Mouse (Mus musculus) liver, embryonic 16.5 days (tissue): ENCODE data around the gene Atg9a. TPM values are rescaled to one million over a fixed set of nuclear protein-coding genes. Genes with fewer than 3 reads are reported as not detected.
A peak's percentile ranks its signal among the peaks of the same experiment; 100 is the strongest.

ENCODE experiments used
- ATAC-seq: fragments of 200-750 bp; cut with Nextera tagmentation; 2 replicates; pipeline ENCODE4 v1.8.0; 2017; ENCODE audit warnings: low read depth, mild to moderate bottlenecking, moderate number of reproducible peaks, moderate library complexity
- H3K27ac ChIP-seq: fragments of 300-500 bp; sonication (generic); 2 replicates; pipeline ENCODE4 v1.5.1; 2014; ENCODE audit warnings: mild to moderate bottlenecking, low read length
- H3K27me3 ChIP-seq: fragments of 300-500 bp; sonication (generic); 2 replicates; pipeline ENCODE4 v1.6.1; 2014; ENCODE audit warnings: low read depth, low read length, mixed read lengths; ENCODE audit not compliant: control insufficient read depth, insufficient read depth
- H3K36me3 ChIP-seq: fragments of 300-500 bp; sonication (generic); 2 replicates; pipeline ENCODE4 v1.6.1; 2014; ENCODE audit warnings: mild to moderate bottlenecking; ENCODE audit not compliant: control insufficient read depth, insufficient read depth
- H3K4me1 ChIP-seq: fragments of 300-500 bp; sonication (generic); 2 replicates; pipeline ENCODE4 v1.6.1; 2014; ENCODE audit warnings: low read depth, low read length, mixed read lengths; ENCODE audit not compliant: control insufficient read depth
- H3K4me2 ChIP-seq: fragments of 300-500 bp; sonication (generic); 2 replicates; pipeline ENCODE4 v1.6.1; 2014; ENCODE audit warnings: low read depth, low read length, mixed read lengths
- H3K4me3 ChIP-seq: fragments of 300-500 bp; sonication (generic); 2 replicates; pipeline ENCODE4 v1.5.1; 2014; ENCODE audit warnings: low read depth, mild to moderate bottlenecking, low read length
- H3K9ac ChIP-seq: fragments of 300-500 bp; sonication (generic); 2 replicates; pipeline ENCODE4 v1.6.1; 2014; ENCODE audit warnings: low read depth, low read length
- H3K9me3 ChIP-seq: fragments of 300-500 bp; sonication (generic); replicated peaks from 2 replicates; pipeline ENCODE4 v1.6.1; 2016; ENCODE audit warnings: low read length; ENCODE audit not compliant: control insufficient read depth
- WGBS: fragments of 180-500 bp; shearing (Covaris S2); extraction: QIAGEN DNeasy Blood & Tissue Kit; methylation state at CpG from one replicate; pipeline ENCODE4 v1.1.7; 2014; ENCODE audit not compliant: insufficient replicate concordance; 5-methylcytosine and 5-hydroxymethylcytosine counted together
- polyA plus RNA-seq: library from polyadenylated mRNA; unstranded; fragments of >200 nt; fragmentation: Nextera tagmentation; extraction: Ambion mirVana; gene quantifications from 2 replicates; pipeline ENCODE4 v1.2.1, GENCODE M21; 2015

Gene Atg9a
- polyA plus RNA-seq, 1 experiment from 2014 or later, result 28.5 TPM

DNA sequence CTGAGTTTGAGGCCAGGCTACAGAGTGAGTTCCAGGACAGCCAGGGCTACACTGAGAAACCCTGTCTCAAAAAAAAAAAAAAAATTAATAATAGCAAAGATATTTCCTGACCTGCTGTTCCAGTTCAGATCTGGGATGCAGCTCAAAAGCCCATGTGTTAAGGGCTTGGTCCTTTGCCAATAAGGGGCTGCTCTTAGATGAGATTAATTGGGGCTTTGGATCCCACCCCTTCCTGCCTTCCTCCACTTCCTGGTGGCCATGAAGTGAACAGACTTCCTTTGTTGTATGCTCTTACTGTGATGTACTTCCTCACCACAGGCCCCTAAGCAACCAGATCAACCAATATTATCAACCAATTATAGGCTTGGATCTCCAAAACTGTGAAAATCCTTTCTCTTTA lies 4.9 kb downstream of the Atg9a start:
- Histone ChIP-seq H3K9me3 (no peaks in the 10 kb centered on the region), H3K4me2 (no peak overlapping the region), H3K9ac (no peak overlapping the region), H3K27me3 (no peaks in the 10 kb centered on the region), H3K36me3 (peaks cover 57% of the 10 kb centered on the region), H3K27ac (no peak overlapping the region), H3K4me1 (peaks cover 28% of the 10 kb centered on the region), H3K4me3 (no peak overlapping the region)
- no peak for ATAC-seq

DNA sequence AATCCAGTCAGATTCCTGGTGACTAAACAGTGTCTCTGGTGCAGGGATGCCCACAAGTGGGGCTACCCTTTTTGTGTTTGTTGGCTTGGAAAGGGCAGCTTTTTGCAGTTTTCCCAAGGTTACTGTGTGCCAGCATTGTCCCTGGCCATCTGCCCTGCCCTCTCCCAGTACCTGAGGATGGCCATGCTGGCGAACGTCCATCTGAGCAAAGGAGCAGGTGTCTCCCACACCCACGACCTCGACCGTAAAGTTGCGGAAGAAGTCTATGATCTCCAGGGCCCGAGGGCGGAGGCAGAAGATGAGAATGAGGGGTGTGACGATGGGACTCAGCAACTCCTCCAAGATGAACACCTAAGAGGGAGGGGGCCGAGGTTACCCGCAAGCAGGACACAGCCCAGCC lies 6.5 kb downstream of the Atg9a start:
- H3K4me2 ChIP-seq, result no peak overlapping the region
- no peak overlapping the region for H3K9ac ChIP-seq
- H3K9me3 ChIP-seq, result no peaks in the 10 kb centered on the region
- H3K4me3 ChIP-seq, result no peak overlapping the region
- no peak overlapping the region for H3K27ac ChIP-seq
- 88% methylated on average over 11 of the region's 11 CpGs for WGBS
- H3K4me1 ChIP-seq, result peaks cover 28% of the 10 kb centered on the region
- no peak for ATAC-seq
- H3K36me3 ChIP-seq, result peaks cover 68% of the 10 kb centered on the region
- H3K27me3 ChIP-seq, result no peaks in the 10 kb centered on the region

DNA sequence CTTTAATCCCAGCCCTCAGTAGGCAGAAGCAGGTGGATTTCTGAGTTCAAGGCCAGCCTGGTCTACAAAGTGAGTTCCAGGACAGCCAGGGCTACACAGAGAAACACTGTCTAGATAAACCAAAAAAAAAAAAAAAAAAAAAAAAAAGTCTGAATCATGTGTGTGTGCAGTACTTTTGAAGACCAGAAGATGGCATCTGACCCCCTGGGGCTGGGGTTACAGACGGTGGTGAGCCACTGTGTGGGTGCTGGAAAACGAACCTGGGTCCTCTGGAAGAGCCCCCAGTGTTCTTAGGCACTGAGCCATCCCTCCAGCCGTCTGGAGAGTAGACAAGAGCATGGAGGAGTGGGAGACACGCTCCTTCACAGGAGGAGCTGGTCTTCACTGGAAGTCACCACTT lies 9.8 kb downstream of the Atg9a start:
- 76% methylated on average over 4 of the region's 4 CpGs for WGBS

GRCm38 (mm10) chr1:75181377-75181870 lies 10.6 kb downstream of the Atg9a start:
- H3K4me2 ChIP-seq, result no peak overlapping the region
- peaks cover 68% of the 10 kb centered on the region for H3K36me3 ChIP-seq

More for the DNA sequence above, 9.8 kb downstream of the Atg9a start:
- no peak for ATAC-seq
- peaks cover 23% of the 10 kb centered on the region for H3K4me1 ChIP-seq
- no peak overlapping the region for H3K4me3 ChIP-seq
- H3K27ac ChIP-seq, result no peak overlapping the region
- peaks cover 69% of the 10 kb centered on the region for H3K36me3 ChIP-seq
- no peaks in the 10 kb centered on the region for H3K27me3 ChIP-seq
- H3K9ac ChIP-seq, result no peak overlapping the region
- no peaks in the 10 kb centered on the region for H3K9me3 ChIP-seq
- H3K4me2 ChIP-seq, result no peak overlapping the region

GRCm38 (mm10) chr1:75180741-75181140 lies 11.3 kb downstream of the Atg9a start:
- Histone ChIP-seq H3K4me3 (peak overlapping the region; percentile 74), H3K27ac (peak overlapping the region; percentile 98), H3K4me1 (peaks cover 23% of the 10 kb centered on the region), H3K9ac (peak overlapping the region; percentile 48), H3K27me3 (no peaks in the 10 kb centered on the region), H3K9me3 (no peaks in the 10 kb centered on the region), H3K36me3 (peaks cover 68% of the 10 kb centered on the region), H3K4me2 (peak overlapping the region; percentile 89)
- no peak for ATAC-seq
- 35% methylated on average over 7 of the region's 7 CpGs for WGBS

More at GRCm38 (mm10) chr1:75181377-75181870, 10.6 kb downstream of the Atg9a start:
- no peak for ATAC-seq
- no peak overlapping the region for H3K4me3 ChIP-seq
- peaks cover 23% of the 10 kb centered on the region for H3K4me1 ChIP-seq
- no peak overlapping the region for H3K9ac ChIP-seq
- WGBS, result 83% methylated on average over 4 of the region's 4 CpGs
- H3K9me3 ChIP-seq, result no peaks in the 10 kb centered on the region
- no peak overlapping the region; the same call in 1 of the 2 replicates for H3K27ac ChIP-seq
- H3K27me3 ChIP-seq, result no peaks in the 10 kb centered on the region

DNA sequence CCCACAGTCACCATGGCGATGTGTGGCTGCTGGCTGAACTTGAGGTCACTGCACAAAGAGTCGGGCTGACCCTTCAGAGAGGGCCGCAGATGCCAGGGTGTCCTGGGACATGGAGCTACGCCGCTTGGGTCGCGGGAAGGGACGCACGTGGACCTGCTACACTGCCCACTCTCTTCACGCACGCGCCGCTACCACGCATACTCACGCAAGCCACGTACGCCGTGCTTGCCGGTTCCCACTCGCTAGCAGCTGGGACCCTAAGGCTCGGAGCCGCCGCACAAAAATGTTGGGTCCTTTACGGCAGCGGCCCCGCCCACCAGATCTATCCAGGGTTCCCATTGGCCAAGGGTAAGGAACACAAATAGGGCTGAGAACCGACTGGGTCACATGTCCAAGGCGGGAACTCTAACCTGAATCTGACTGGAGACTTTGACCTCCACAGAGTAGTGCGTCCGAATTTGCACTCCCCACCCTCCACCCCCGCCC lies 11.8 kb downstream of the Atg9a start, which contains the start of gene Abcb6:
TSS of gene Abcb6 (minus strand) at position 288 of the 486 bp plus-strand sequence.
- ATAC-seq, result peak; percentile 91
- Histone ChIP-seq H3K4me1 (peaks cover 23% of the 10 kb centered on the region), H3K9me3 (no peaks in the 10 kb centered on the region), H3K4me2 (peak within 1 kb of the TSS; percentile 89), H3K4me3 (peak within 1 kb of the TSS; percentile 74), H3K27ac (peak within 1 kb of the TSS; percentile 98), H3K36me3 (peaks cover 68% of the 10 kb centered on the region), H3K9ac (peak within 1 kb of the TSS; percentile 85), H3K27me3 (no peaks in the 10 kb centered on the region)
- WGBS, result under 1% methylated on average over 31 of the region's 31 CpGs

DNA sequence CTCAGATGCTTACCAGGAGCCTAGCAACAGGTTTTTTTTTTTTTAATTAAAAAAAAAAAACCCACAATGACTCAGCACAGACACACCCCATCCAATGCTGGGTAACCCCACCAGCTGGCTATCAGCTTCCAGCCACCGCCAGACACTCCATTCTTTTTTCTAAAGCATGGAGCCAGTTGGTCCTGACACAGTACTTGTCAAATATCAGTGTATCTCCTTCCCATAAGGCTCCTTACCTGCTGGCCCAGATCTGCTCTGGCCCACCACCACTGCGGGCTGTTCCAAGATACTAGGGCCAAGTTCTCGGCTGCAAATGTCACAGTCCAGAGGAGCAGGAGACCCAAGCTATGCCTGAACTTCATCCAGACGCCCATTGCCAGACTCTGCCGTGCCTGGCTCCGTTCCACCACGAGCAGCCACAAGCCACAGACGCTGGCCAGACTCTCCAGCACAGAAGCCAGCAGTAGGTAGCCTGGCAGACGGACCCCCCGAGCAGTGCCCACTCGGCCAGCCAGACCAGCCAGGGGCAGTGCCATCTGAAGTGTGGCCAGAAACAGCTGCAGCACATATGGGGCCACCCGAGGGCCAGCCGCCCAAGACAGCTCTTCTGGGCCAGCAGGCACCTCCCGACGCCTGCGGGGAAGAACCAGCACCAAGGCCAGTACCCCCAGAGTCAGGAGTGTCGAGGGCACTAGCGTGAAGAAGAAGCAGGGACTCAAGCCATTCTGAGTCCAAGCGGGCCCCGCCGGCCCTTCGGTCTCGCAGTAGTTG lies 12.5 kb downstream of the Atg9a start:
- Histone ChIP-seq H3K9ac (peak overlapping the region; percentile 85), H3K27ac (peak overlapping the region; percentile 98), H3K9me3 (no peaks in the 10 kb centered on the region), H3K27me3 (no peaks in the 10 kb centered on the region), H3K4me2 (peak overlapping the region; percentile 89), H3K36me3 (peaks cover 66% of the 10 kb centered on the region), H3K4me3 (peak overlapping the region; percentile 74), H3K4me1 (peaks cover 23% of the 10 kb centered on the region)
- WGBS, result 3% methylated on average over 23 of the region's 23 CpGs
- peak; percentile 71 for ATAC-seq

GRCm38 (mm10) chr1:75168472-75169464 lies 23.2 kb downstream of the Atg9a start, which contains the start of gene Zfand2b:
Zfand2b (plus strand) TSS chr1:75168646.
- Histone ChIP-seq H3K4me2 (peak within 1 kb of the TSS; percentile 75), H3K27ac (peak within 1 kb of the TSS; percentile 95), H3K4me1 (peaks cover 30% of the 10 kb centered on the region), H3K36me3 (peaks cover 37% of the 10 kb centered on the region), H3K9me3 (no peaks in the 10 kb centered on the region), H3K27me3 (no peaks in the 10 kb centered on the region), H3K4me3 (peak within 1 kb of the TSS; percentile 76), H3K9ac (peak within 1 kb of the TSS; percentile 88)
- ATAC-seq, result peak; percentile 97
- WGBS, result 2% methylated on average over 59 of the region's 59 CpGs
